Mouse (Mus musculus) embryonic facial prominence, embryonic 12.5 days (tissue): ENCODE measurements around the gene Nubpl. TPM values are rescaled to one million over a fixed set of nuclear protein-coding genes. Genes with fewer than 3 reads are reported as not detected.

Experiments
- ATAC-seq: fragments of 200-750 bp; cut with Nextera tagmentation; 2 replicates; pipeline ENCODE4 v1.8.0; 2017; ENCODE audit not compliant: insufficient number of reproducible peaks, insufficient read depth, low FRiP score, low TSS enrichment
- H3K27ac ChIP-seq: fragments of 300-500 bp; sonication (generic); 2 replicates; pipeline ENCODE4 v1.5.1; 2016; ENCODE audit warnings: mild to moderate bottlenecking
- H3K27me3 ChIP-seq: fragments of 300-500 bp; sonication (generic); 2 replicates; pipeline ENCODE4 v1.6.1; 2016; ENCODE audit warnings: mild to moderate bottlenecking, moderate library complexity
- H3K36me3 ChIP-seq: fragments of 300-500 bp; sonication (generic); 2 replicates; pipeline ENCODE4 v1.6.1; 2016; ENCODE audit warnings: mild to moderate bottlenecking
- H3K4me1 ChIP-seq: fragments of 300-500 bp; sonication (generic); 2 replicates; pipeline ENCODE4 v1.6.1; 2016
- H3K4me2 ChIP-seq: fragments of 300-500 bp; sonication (generic); replicated peaks from 2 replicates; pipeline ENCODE4 v1.6.1; 2016; ENCODE audit warnings: mild to moderate bottlenecking, moderate library complexity
- H3K4me3 ChIP-seq: fragments of 300-500 bp; sonication (generic); 2 replicates; pipeline ENCODE4 v1.5.1; 2016; ENCODE audit warnings: mild to moderate bottlenecking
- H3K9ac ChIP-seq: fragments of 300-500 bp; sonication (generic); 2 replicates; pipeline ENCODE4 v1.6.1; 2016; ENCODE audit warnings: mild to moderate bottlenecking, moderate library complexity
- H3K9me3 ChIP-seq: fragments of 300-500 bp; sonication (generic); 2 replicates; pipeline ENCODE4 v1.6.1; 2016; ENCODE audit warnings: mild to moderate bottlenecking, moderate library complexity
- WGBS: fragments of 180-500 bp; shearing (Covaris S2); methylation state at CpG from one replicate; pipeline ENCODE4 v1.1.7; 2016; 5-methylcytosine and 5-hydroxymethylcytosine counted together
- polyA plus RNA-seq: library from polyadenylated mRNA; unstranded; fragments of >200 nt; fragmentation: Nextera tagmentation; extraction: Ambion mirVana; gene quantifications from 2 replicates; pipeline ENCODE4 v1.2.1, GENCODE M21; 2016

The Nubpl gene
- polyA plus RNA-seq, 1 experiment from 2014 or later: 14.7 TPM

DNA sequence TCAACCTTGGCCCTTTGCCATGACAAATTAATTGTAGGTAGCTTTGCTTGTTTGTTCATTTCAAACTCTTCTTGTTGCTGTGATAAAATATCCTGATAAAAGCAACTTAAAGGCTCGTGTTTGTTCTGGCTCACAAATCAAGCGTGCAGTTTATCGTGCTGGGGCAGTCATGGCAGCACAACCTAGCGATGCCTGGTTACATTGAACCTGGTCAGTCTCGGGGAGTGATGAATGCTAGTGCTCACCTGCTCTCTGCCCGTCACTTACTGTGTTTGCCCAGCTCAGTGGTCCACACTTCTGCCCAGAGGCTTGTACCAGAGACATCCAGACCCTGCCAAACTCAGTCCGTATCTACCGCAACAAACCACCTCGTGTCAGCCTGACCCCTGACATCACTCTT is 149.9 kb downstream of the Nubpl start:
- Histone ChIP-seq H3K4me1 (no peaks in the 10 kb centered on the region), H3K4me2 (no peak overlapping the region), H3K9ac (no peak overlapping the region), H3K9me3 (no peaks in the 10 kb centered on the region), H3K4me3 (no peak overlapping the region), H3K36me3 (no peaks in the 10 kb centered on the region), H3K27me3 (no peaks in the 10 kb centered on the region), H3K27ac (no peak overlapping the region)
- WGBS: 85% methylated on average over 9 of the region's 9 CpGs
- ATAC-seq: no peak

DNA sequence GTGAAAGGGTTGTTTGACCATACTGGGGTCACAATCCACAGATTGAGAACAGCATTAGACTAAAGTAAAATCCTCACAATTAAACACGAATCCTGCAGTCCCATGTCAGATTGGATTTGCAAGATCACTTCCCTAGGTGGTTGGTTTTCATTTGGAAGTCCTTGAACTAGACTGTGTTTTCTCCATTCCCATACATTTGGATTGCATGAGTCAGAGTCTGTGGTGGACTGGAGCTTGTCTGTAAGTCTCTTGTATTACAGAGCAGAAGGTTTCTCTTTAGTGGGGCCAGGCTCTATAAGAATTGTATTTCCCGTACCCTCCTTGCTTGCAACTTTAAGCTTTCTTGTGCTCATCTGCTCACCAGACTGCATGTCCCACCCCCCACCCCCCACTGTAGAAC is 151.0 kb downstream of the Nubpl start:
- no peaks in the 10 kb centered on the region for H3K36me3 ChIP-seq
- no peak overlapping the region for H3K27ac ChIP-seq
- no peaks in the 10 kb centered on the region for H3K4me1 ChIP-seq
- no peaks in the 10 kb centered on the region for H3K9me3 ChIP-seq
- H3K27me3 ChIP-seq: no peaks in the 10 kb centered on the region
- no peak for ATAC-seq
- H3K4me3 ChIP-seq: no peak overlapping the region
- 74% methylated on average over 2 of the region's 2 CpGs for WGBS
- H3K9ac ChIP-seq: no peak overlapping the region
- no peak overlapping the region for H3K4me2 ChIP-seq

DNA sequence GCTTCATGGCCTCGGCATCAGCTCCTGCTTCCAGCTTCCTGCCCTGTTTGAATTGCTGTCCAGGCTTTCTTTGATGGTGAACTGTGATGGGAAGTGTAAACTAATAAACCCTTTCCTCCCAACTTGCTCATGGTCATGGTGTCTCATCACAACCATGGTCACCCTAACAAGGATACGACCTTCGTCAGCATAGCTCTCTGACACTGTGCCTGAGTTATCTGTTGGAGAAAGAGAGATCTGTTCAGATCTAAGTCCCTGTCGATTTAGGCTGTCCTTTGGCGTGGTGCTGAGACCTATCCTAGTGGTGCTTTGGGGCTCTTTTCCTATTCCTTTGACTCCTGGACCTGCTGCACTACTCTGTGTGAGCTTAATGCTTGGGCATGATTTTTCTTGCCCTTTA is 156.6 kb downstream of the Nubpl start:
- Histone ChIP-seq H3K27ac (no peak overlapping the region), H3K9ac (no peak overlapping the region), H3K27me3 (no peaks in the 10 kb centered on the region), H3K9me3 (no peaks in the 10 kb centered on the region), H3K4me1 (no peaks in the 10 kb centered on the region), H3K4me3 (no peak overlapping the region), H3K36me3 (no peaks in the 10 kb centered on the region), H3K4me2 (no peak overlapping the region)
- 91% methylated on average over 5 of the region's 5 CpGs for WGBS
- ATAC-seq: no peak

DNA sequence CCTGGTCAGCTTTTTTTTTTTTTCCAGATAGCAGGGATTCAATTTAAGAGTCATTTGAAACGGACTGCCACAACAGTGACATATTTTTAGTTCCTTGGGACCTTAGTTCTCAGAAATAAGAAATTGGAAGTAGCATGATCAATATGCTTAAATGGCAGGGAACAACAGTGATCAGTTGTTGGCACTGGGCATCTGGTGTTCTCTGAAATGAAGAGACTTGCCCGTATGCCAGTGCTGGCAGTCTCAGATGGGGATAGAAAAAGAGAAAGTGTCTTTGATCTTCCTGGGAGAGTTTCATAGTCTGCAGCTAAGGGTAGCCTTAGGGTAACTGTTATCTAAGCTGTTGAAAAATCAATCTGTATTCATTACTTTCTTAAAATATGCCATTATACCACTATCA is 170.6 kb downstream of the Nubpl start:
- no peaks in the 10 kb centered on the region for H3K4me1 ChIP-seq
- no peak overlapping the region for H3K4me3 ChIP-seq
- no peak overlapping the region for H3K27ac ChIP-seq
- no peaks in the 10 kb centered on the region for H3K27me3 ChIP-seq
- H3K4me2 ChIP-seq: no peak overlapping the region
- no peaks in the 10 kb centered on the region for H3K36me3 ChIP-seq
- 68% methylated on average over 2 of the region's 2 CpGs for WGBS
- ATAC-seq: no peak
- H3K9ac ChIP-seq: no peak overlapping the region
- H3K9me3 ChIP-seq: no peaks in the 10 kb centered on the region

DNA sequence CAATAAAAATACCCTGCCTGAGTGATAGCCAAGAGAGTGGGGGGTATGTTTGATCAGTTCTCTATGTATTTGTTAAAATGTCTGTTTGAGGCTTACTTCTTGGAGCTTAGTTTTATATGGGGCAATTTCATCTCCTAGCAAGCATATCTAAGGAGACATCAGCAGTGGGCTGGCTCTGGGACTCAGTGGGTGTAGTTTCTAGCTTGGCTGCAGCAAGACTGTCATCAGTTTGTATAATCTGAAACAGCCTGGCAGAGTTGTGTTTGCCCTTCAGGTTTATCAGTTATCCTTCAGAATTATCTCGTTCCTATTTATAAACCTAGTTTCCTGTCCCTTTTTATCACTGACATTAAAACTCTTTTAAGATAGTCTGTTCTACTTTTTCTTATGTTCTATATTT is 175.3 kb downstream of the Nubpl start:
- 82% methylated on average over 1 of the region's 1 CpGs for WGBS
- ATAC-seq: no peak
- no peak overlapping the region for H3K4me2 ChIP-seq

DNA sequence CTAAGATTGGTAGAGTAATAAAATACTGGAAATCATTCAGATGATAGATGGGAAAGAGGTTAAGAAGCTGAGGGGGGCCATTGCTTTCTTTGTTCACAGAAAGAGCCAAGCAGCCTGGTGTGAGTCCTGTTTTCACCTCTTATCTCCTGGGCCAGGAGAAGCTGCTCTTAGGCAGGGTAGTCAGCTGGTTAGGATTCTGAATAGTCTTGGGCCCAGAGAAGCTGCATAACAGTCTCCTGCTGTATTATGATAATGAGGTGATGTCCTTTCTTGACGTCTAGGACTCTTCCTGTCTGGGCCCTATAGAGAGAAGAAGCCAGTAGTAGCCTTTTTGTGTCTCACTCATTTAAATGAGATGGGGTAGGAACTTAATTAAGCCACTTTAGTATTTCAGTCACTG is 178.8 kb downstream of the Nubpl start:
- Histone ChIP-seq H3K4me3 (no peak overlapping the region), H3K9ac (no peak overlapping the region), H3K27me3 (no peaks in the 10 kb centered on the region), H3K9me3 (no peaks in the 10 kb centered on the region), H3K4me1 (no peaks in the 10 kb centered on the region), H3K36me3 (no peaks in the 10 kb centered on the region), H3K4me2 (no peak overlapping the region), H3K27ac (no peak overlapping the region)
- 18% methylated on average over 1 of the region's 1 CpGs for WGBS
- ATAC-seq: no peak

More for the DNA sequence above, 175.3 kb downstream of the Nubpl start:
- no peaks in the 10 kb centered on the region for H3K4me1 ChIP-seq
- H3K9me3 ChIP-seq: no peaks in the 10 kb centered on the region
- no peaks in the 10 kb centered on the region for H3K27me3 ChIP-seq
- no peak overlapping the region for H3K9ac ChIP-seq
- H3K27ac ChIP-seq: no peak overlapping the region
- no peak overlapping the region for H3K4me3 ChIP-seq
- no peaks in the 10 kb centered on the region for H3K36me3 ChIP-seq

DNA sequence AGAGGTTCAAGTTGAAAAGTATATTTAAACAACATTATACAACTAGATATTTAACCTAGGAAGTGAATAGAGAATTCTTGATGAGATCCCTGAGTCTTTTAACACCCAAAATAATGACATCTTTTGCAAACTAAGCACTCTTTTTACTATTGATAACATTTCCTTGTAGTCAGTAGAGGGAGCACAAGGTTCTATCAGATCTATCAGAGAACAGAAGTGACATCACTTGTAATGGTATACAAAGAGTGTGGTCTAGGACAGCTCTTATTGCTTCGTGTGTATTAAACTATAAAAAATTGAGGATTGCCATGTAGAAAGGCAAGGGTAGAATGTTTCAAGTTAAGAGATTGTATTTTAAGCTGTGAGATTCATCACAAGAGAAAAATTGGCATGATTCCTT is 183.7 kb downstream of the Nubpl start:
- ATAC-seq: no peak
- H3K9ac ChIP-seq: no peak overlapping the region
- H3K36me3 ChIP-seq: no peaks in the 10 kb centered on the region
- H3K4me2 ChIP-seq: no peak overlapping the region
- H3K9me3 ChIP-seq: no peaks in the 10 kb centered on the region
- no peaks in the 10 kb centered on the region for H3K27me3 ChIP-seq
- 0 out of 2 replicates have a peak, but pooled peaks cover 4% of the 10 kb centered on the region for H3K4me1 ChIP-seq
- 69% methylated on average over 1 of the region's 1 CpGs for WGBS
- no peak overlapping the region for H3K4me3 ChIP-seq
- no peak overlapping the region for H3K27ac ChIP-seq

DNA sequence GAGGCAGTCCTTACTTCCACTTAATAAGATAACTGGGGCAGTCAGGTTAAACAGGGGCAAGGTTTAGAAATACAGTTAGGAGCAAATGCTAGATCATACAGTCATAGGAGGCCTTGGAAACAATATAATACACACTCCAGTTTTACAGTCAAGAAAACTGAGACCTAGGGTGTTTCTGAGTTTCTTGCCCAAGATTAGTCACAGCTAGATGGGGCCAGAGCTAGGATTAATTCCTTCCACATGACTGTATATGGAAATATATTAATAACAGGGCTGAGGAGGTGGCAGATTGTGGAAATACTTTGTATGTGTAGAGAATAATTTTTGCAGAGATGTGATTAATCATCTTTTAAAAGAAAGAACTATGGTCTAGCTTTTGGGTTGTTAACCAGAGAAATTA is 186.9 kb downstream of the Nubpl start:
- Histone ChIP-seq H3K27ac (no peak overlapping the region), H3K4me1 (peaks cover 28% of the 10 kb centered on the region), H3K27me3 (no peaks in the 10 kb centered on the region), H3K9me3 (no peaks in the 10 kb centered on the region), H3K9ac (no peak overlapping the region), H3K36me3 (no peaks in the 10 kb centered on the region), H3K4me3 (no peak overlapping the region), H3K4me2 (no peak overlapping the region)
- no peak for ATAC-seq

DNA sequence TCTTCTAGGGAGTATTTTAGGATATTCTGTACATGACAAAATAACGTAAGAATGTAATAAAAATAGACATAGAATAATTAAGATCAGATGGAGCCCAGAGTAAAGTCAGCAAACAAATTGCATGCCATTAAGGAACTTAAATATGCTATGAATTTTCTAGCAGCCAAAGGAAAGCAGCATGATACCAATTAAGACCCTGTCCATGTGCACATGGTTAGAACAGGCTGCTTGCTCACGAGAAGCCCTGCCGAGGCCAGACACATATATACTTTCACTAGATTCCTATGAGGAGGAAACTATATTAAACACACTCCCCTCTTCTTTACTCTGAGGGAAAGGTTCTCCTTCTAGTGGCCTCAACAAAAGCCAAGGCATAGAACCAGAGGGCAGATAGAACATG is 189.3 kb downstream of the Nubpl start:
- H3K4me1 ChIP-seq: peaks cover 31% of the 10 kb centered on the region
- no peak overlapping the region for H3K4me2 ChIP-seq
- no peaks in the 10 kb centered on the region for H3K36me3 ChIP-seq
- peak overlapping the region; percentile 54; the same call in 1 of the 2 replicates for H3K27ac ChIP-seq
- H3K9ac ChIP-seq: no peak overlapping the region
- H3K4me3 ChIP-seq: no peak overlapping the region
- 26% methylated on average over 3 of the region's 3 CpGs for WGBS
- no peaks in the 10 kb centered on the region for H3K9me3 ChIP-seq
- ATAC-seq: no peak
- no peaks in the 10 kb centered on the region for H3K27me3 ChIP-seq

DNA sequence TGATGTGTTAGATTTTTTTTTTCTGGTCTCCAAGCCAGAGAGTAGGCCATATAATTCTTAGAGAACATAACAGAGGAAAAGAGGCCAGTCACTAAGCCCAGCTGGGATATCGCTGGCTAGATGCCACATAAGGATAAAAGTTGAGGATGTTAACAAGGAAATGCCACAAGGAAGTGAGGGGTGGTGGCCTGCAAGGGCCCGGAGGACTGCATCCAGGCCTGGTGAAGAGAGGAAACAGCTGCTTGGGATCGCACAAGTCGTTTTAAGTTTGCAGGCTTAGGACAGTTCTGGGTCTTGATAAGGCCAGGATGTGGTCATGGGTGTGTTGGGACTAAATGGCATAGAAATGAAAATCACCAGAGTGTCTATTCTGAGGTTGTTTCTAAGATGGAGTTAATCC is 191.0 kb downstream of the Nubpl start:
- H3K4me3 ChIP-seq: no peak overlapping the region
- no peak overlapping the region for H3K4me2 ChIP-seq
- no peak for ATAC-seq
- H3K9ac ChIP-seq: no peak overlapping the region
- WGBS: 57% methylated on average over 4 of the region's 4 CpGs
- H3K9me3 ChIP-seq: no peaks in the 10 kb centered on the region
- peak overlapping the region; percentile 46; the same call in 1 of the 2 replicates for H3K27ac ChIP-seq
- H3K27me3 ChIP-seq: no peaks in the 10 kb centered on the region
- peaks cover 31% of the 10 kb centered on the region for H3K4me1 ChIP-seq
- no peaks in the 10 kb centered on the region for H3K36me3 ChIP-seq

DNA sequence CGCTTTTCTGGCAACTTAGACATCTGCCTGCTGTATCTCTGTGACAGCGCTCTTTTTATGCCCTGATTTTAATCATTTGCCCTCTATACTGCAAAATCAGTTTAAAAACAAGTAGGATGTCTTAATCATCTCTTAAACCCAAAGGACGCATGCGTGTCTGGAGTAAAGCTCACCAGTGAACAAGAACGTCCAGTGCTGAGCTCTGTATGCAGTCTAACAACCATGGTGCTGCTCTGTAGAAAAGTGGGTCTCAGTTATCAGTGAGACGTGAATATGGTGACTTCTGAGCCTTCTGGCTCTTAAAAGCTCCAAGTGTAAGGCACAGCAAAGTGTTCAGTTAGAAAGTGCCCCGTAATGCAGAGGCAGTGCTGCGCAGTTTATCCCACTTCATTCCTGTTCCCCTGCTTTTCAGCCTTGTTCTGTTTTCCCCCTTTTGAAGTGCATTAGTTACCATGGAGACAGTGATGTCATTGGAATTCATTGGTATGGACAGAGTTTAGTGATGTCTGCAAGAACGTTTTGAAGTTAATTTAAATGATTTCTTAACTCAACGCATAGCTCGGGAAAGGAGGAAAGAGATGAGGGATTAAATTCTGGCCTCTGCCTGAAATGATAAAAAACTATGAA is 191.5 kb downstream of the Nubpl start:
- 53% methylated on average over 11 of the region's 11 CpGs for WGBS
- Histone ChIP-seq H3K27me3 (no peaks in the 10 kb centered on the region), H3K27ac (peak overlapping the region; percentile 46; the same call in 1 of the 2 replicates), H3K4me3 (no peak overlapping the region), H3K4me1 (peaks cover 31% of the 10 kb centered on the region), H3K9ac (no peak overlapping the region), H3K36me3 (no peaks in the 10 kb centered on the region), H3K4me2 (no peak overlapping the region), H3K9me3 (no peaks in the 10 kb centered on the region)
- peak; percentile 80; the same call in 1 of the 2 replicates for ATAC-seq

DNA sequence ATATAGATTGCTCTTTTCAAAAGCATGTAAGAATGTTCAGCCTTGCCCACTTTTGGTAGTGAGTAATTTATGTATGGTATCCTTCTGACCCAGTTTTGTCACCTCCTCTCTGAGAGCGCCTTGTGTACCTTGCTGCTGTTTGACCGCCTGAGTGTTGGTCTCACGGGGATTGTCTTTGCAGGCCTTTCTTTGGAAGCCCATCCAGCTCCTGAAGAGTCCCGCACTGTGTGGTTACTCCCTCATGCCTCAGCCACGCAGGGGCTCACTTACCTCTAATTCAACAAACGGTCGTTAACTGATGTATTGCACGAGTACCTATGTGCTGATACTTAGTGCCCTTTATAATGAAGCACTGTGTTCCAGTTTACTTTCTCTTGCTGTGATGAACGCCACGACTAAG is 192.1 kb downstream of the Nubpl start:
- WGBS: 68% methylated on average over 10 of the region's 10 CpGs
- no peak overlapping the region for H3K4me3 ChIP-seq
- H3K27me3 ChIP-seq: no peaks in the 10 kb centered on the region
- no peak overlapping the region for H3K9ac ChIP-seq
- H3K9me3 ChIP-seq: no peaks in the 10 kb centered on the region
- peak overlapping the region; percentile 50; the same call in 1 of the 2 replicates for H3K27ac ChIP-seq
- H3K4me1 ChIP-seq: peaks cover 31% of the 10 kb centered on the region
- H3K36me3 ChIP-seq: no peaks in the 10 kb centered on the region
- no peak for ATAC-seq
- no peak overlapping the region for H3K4me2 ChIP-seq

DNA sequence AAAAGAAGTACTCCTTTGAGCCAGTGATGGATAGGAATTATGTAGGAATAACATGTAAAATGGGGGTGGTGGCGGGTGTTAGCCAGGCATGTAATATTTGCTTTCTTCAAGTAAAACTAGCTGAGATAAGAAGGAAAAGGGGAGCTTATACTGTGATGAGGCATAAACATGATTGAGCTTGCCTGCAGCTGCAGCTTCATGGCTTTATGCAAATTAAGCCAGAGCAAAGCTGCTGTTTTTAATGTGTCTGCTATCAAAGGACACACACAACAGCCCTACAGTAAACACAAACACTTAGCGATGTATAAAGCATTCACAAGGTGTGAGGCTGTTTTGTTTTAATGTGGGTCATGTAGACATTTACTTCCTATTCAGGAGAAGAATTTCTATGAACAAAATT is 196.4 kb downstream of the Nubpl start:
- no peak overlapping the region for H3K4me2 ChIP-seq
- H3K27me3 ChIP-seq: no peaks in the 10 kb centered on the region
- no peak overlapping the region for H3K4me3 ChIP-seq
- WGBS: 75% methylated on average over 2 of the region's 2 CpGs
- H3K9me3 ChIP-seq: no peaks in the 10 kb centered on the region
- H3K27ac ChIP-seq: no peak overlapping the region
- H3K4me1 ChIP-seq: peaks cover 6% of the 10 kb centered on the region
- H3K9ac ChIP-seq: no peak overlapping the region
- no peaks in the 10 kb centered on the region for H3K36me3 ChIP-seq
- no peak for ATAC-seq
